Mouse (Mus musculus) myocyte (in vitro differentiated cells): ENCODE measurements around the gene Rnf182. TPM values are rescaled to one million over a fixed set of nuclear protein-coding genes. Genes with fewer than 3 reads are reported as not detected.

Source experiments
- H3K27me3 ChIP-seq: one replicate; pipeline ENCODE4 v1.6.1; 2011; ENCODE audit not compliant: control insufficient read depth, insufficient read depth, insufficient read length
- H3K36me3 ChIP-seq: one replicate; pipeline ENCODE4 v1.6.1; 2011; ENCODE audit not compliant: control insufficient read depth, insufficient read depth
- H3K4me2 ChIP-seq: one replicate; pipeline ENCODE4 v1.6.1; 2011; ENCODE audit warnings: low read depth, control low read depth
- H3K4me3 ChIP-seq: one replicate; pipeline ENCODE4 v1.5.1; 2011; ENCODE audit warnings: mild to moderate bottlenecking, control low read depth, moderate library complexity
- H3K79me2 ChIP-seq: one replicate; pipeline ENCODE4 v1.6.1; 2011; ENCODE audit not compliant: control insufficient read depth, insufficient read depth
- H3ac ChIP-seq: one replicate; pipeline ENCODE4 v1.6.1; 2011; ENCODE audit not compliant: control insufficient read depth, insufficient read length
- CEBPB ChIP-seq: IDR thresholded peaks from 2 replicates; pipeline ENCODE4 v1.6.1; 2011; ENCODE audit warnings: mild to moderate bottlenecking, moderate library complexity; ENCODE audit not compliant: poor library complexity, insufficient read depth, severe bottlenecking
- E2F4 ChIP-seq: IDR thresholded peaks from one replicate; pipeline ENCODE4 v1.6.1; 2011; ENCODE audit warnings: mild to moderate bottlenecking, control low read depth, moderate library complexity; ENCODE audit not compliant: insufficient read depth
- MAX ChIP-seq: IDR thresholded peaks from one replicate; pipeline ENCODE4 v1.6.1; 2011; ENCODE audit warnings: low read depth, mild to moderate bottlenecking, control low read depth
- MYOD1 ChIP-seq, 3 experiments: IDR thresholded peaks; one replicate each; pipeline ENCODE4 v1.6.1; 2011; ENCODE audit warnings: control low read depth in 2 of 3, low read depth in 2 of 3, mild to moderate bottlenecking in 2 of 3, moderate library complexity in 1 of 3; ENCODE audit not compliant: insufficient read length in 2 of 3, control insufficient read depth in 1 of 3
- MYOG ChIP-seq, 3 experiments: IDR thresholded peaks; one replicate each; pipeline ENCODE4 v1.6.1; 2011; ENCODE audit warnings: control low read depth in 2 of 3, low read depth in 2 of 3, mild to moderate bottlenecking in 2 of 3; ENCODE audit not compliant: insufficient read length in 2 of 3, control insufficient read depth in 1 of 3, insufficient read depth in 1 of 3
- POLR2A ChIP-seq: IDR thresholded peaks from one replicate; pipeline ENCODE4 v1.6.1; 2011; ENCODE audit warnings: low read depth, mild to moderate bottlenecking, control low read depth, moderate library complexity; ENCODE audit not compliant: insufficient read length
- POLR2AphosphoS2 ChIP-seq: IDR thresholded peaks from one replicate; pipeline ENCODE4 v1.6.1; 2011; ENCODE audit warnings: low read depth, control low read depth; ENCODE audit not compliant: insufficient read length
- REST ChIP-seq: IDR thresholded peaks from one replicate; pipeline ENCODE4 v1.6.1; 2011; ENCODE audit warnings: mild to moderate bottlenecking, control low read depth, moderate library complexity; ENCODE audit not compliant: insufficient read depth, insufficient read length
- SRF ChIP-seq: IDR thresholded peaks from one replicate; pipeline ENCODE4 v1.6.1; 2011; ENCODE audit warnings: low read depth; ENCODE audit not compliant: control insufficient read depth, insufficient read length
- TCF12 ChIP-seq: IDR thresholded peaks from one replicate; pipeline ENCODE4 v1.6.1; 2011; ENCODE audit warnings: mild to moderate bottlenecking, control low read depth; ENCODE audit not compliant: poor library complexity, insufficient read depth, severe bottlenecking
- TCF3 ChIP-seq: IDR thresholded peaks from one replicate; pipeline ENCODE4 v1.6.1; 2011; ENCODE audit warnings: low read depth, control low read depth; ENCODE audit not compliant: insufficient read length
- USF1 ChIP-seq: IDR thresholded peaks from one replicate; pipeline ENCODE4 v1.6.1; 2011; ENCODE audit warnings: low read depth, mild to moderate bottlenecking, control low read depth, moderate library complexity
- polyA plus RNA-seq: library from polyadenylated mRNA; unstranded; fragments of >200 nt; fragmentation: generic; extraction: Trizol; gene quantifications from one replicate; pipeline ENCODE4 v1.2.1, GENCODE M21; 2012; ENCODE audit warnings: missing spikeins

Gene Rnf182
- polyA plus RNA-seq, 1 experiment = not detected

DNA sequence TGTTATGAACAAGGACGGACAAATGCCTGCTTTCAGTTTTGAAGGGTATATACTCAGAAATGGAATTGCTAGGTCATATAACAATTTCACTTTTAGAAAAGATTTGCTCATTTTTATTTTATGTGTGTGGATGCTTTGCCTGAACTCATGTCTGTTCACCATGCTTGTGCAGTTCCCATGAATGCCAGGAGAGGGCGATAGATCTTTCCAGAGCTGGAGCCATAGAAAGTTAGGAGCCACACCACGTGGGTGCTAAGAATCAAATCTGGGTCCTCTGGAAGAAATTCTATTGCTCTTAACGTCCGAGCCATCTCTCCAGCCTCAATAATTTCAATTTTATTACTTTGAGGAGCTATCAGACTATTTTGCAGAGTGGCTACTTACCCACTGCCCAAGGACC lies 38.3 kb upstream of the Rnf182 start:
- Histone ChIP-seq H3K4me3 (no peak overlapping the region), H3K27me3 (peaks cover 8% of the 10 kb centered on the region), H3K4me2 (no peak overlapping the region), H3K79me2 (no peaks in the 10 kb centered on the region), H3K36me3 (no peaks in the 10 kb centered on the region), H3ac (no peak overlapping the region)
- TF ChIP-seq MYOD1 (IDR thresholded peaks at IDR 0.05; ENCODE audit: control insufficient read depth in 1 of 3, insufficient read length in 2 of 3, low read depth in 2 of 3) (no peak), TCF12 (no peak), TCF3 (no peak), POLR2A (no peak)

DNA sequence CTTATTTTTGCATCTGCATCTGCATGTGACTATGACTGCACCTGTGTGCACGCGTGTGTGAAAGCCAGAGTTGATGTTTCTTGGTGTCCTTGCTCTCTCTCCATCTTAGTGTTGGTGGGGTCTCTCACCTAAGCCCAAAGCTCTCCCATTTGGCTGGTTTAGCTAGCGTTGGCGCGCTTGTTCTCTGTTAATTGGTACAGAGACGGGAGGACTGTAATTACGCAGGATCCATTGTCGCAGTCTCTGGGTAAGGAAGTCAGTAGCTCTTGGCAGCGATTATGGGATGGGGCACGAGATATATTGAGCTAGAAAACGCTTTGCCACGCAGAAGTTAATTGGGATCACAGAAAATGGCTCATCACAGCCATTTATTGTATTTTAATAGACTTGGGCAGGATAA lies 37.7 kb upstream of the Rnf182 start:
- H3ac ChIP-seq = no peak overlapping the region
- no peaks in the 10 kb centered on the region for H3K79me2 ChIP-seq
- H3K4me3 ChIP-seq = no peak overlapping the region
- no peak overlapping the region for H3K4me2 ChIP-seq
- TF ChIP-seq POLR2AphosphoS2 = no peak
- TF ChIP-seq TCF12 = no peak
- no peak for TF ChIP-seq MYOG (IDR thresholded peaks at IDR 0.05; ENCODE audit: control insufficient read depth in 1 of 3, insufficient read depth in 1 of 3, insufficient read length in 2 of 3, low read depth in 2 of 3)
- TF ChIP-seq E2F4 = no peak
- no peak for TF ChIP-seq SRF
- no peak for TF ChIP-seq USF1
- no peaks in the 10 kb centered on the region for H3K36me3 ChIP-seq
- H3K27me3 ChIP-seq = peaks cover 10% of the 10 kb centered on the region

DNA sequence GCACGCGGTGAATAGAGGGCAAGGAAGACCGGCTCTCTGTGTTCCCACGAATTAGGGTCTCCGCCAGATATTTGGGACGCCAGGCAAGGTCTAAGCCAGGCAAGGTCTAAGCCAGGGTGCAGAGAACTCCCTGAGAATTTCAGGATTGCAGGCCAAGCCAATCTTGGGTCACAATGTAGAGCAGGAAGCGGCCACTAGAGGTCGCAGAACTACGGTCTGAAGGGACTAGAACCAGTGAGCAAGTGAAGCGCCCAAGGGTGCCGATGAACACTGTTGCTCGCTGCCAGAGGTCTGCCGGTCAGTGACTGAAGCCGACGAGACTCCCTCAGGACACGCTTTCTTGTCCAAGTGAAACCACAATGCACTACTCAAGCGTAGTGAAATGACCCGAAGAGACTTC lies 35.8 kb upstream of the Rnf182 start:
- Histone ChIP-seq H3K36me3 (no peaks in the 10 kb centered on the region), H3K27me3 (peaks cover 10% of the 10 kb centered on the region), H3K4me2 (no peak overlapping the region), H3K4me3 (no peak overlapping the region), H3ac (no peak overlapping the region), H3K79me2 (no peaks in the 10 kb centered on the region)
- TF ChIP-seq TCF12 (no peak), SRF (no peak), POLR2A (no peak), E2F4 (no peak), MAX (no peak), USF1 (no peak), REST (no peak), TCF3 (no peak), MYOD1 (IDR thresholded peaks at IDR 0.05; ENCODE audit: control insufficient read depth in 1 of 3, insufficient read length in 2 of 3, low read depth in 2 of 3) (no peak), POLR2AphosphoS2 (no peak), MYOG (IDR thresholded peaks at IDR 0.05; ENCODE audit: control insufficient read depth in 1 of 3, insufficient read depth in 1 of 3, insufficient read length in 2 of 3, low read depth in 2 of 3) (no peak), CEBPB (no peak)

DNA sequence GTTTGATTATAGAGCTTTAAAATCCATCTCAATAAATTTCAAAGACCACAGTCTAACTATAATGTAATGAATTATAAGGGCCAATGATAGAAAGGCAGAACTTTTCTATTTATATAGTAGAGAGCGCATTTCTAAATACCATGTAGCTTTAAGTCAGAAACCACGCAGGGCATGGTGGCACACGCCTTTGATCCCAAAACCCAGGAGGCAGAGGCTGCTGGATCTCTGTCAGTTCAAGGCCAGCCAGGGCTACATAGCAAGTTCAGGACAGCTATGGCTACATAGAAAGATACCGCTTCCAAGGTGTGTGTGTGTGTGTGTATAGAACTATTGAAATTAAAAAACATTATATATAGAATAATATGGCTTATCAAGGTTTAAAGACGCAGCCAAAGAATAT lies 34.8 kb upstream of the Rnf182 start:
- Histone ChIP-seq H3K79me2 (no peaks in the 10 kb centered on the region), H3ac (no peak overlapping the region), H3K27me3 (peaks cover 7% of the 10 kb centered on the region), H3K4me2 (no peak overlapping the region), H3K36me3 (no peaks in the 10 kb centered on the region), H3K4me3 (no peak overlapping the region)
- TF ChIP-seq REST (no peak), POLR2A (no peak), TCF12 (no peak), TCF3 (no peak), MYOD1 (IDR thresholded peaks at IDR 0.05; ENCODE audit: control insufficient read depth in 1 of 3, insufficient read length in 2 of 3, low read depth in 2 of 3) (no peak), MYOG (IDR thresholded peaks at IDR 0.05; ENCODE audit: control insufficient read depth in 1 of 3, insufficient read depth in 1 of 3, insufficient read length in 2 of 3, low read depth in 2 of 3) (no peak), POLR2AphosphoS2 (no peak), SRF (no peak), USF1 (no peak)

DNA sequence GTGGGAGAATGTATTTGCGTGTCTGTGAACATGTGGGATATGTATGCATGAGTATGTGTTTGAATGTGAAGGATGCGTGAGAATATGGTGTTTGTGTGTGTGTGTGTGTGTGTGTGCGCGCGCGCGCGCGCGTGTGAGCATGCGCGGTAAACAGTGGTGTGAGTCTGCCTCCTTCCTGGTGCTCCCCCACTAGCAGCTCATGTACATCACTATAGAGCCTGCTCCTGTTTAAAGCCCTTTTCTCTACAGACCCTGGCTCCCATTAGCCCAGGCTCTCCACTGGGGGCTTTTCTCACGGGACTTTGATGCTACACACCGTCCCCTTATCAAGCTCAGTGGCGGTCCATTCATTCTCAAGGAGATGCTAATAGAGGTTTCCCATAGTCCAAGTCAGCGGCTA lies 32.5 kb upstream of the Rnf182 start:
- no peak overlapping the region for H3ac ChIP-seq
- H3K4me3 ChIP-seq = no peak overlapping the region
- H3K4me2 ChIP-seq = no peak overlapping the region
- no peak for TF ChIP-seq E2F4
- no peak for TF ChIP-seq MYOD1 (IDR thresholded peaks at IDR 0.05; ENCODE audit: control insufficient read depth in 1 of 3, insufficient read length in 2 of 3, low read depth in 2 of 3)
- TF ChIP-seq TCF3 = no peak
- TF ChIP-seq MYOG (IDR thresholded peaks at IDR 0.05; ENCODE audit: control insufficient read depth in 1 of 3, insufficient read depth in 1 of 3, insufficient read length in 2 of 3, low read depth in 2 of 3) = no peak
- TF ChIP-seq CEBPB = no peak
- TF ChIP-seq REST = no peak
- TF ChIP-seq POLR2AphosphoS2 = no peak
- TF ChIP-seq MAX = no peak
- no peak for TF ChIP-seq USF1
- no peak for TF ChIP-seq TCF12
- no peak for TF ChIP-seq SRF
- TF ChIP-seq POLR2A = no peak
- no peaks in the 10 kb centered on the region for H3K79me2 ChIP-seq
- H3K27me3 ChIP-seq = peaks cover 4% of the 10 kb centered on the region
- no peaks in the 10 kb centered on the region for H3K36me3 ChIP-seq
